Mouse (Mus musculus): ENCODE results near the gene Rftn1. TPM values are rescaled to one million over a fixed set of nuclear protein-coding genes. Genes with fewer than 3 reads are reported as not detected.

The Rftn1 gene
- polyA plus RNA-seq, 1 experiment from 2014 or later = 27.4 TPM

GRCm38 (mm10) chr17:50059417-50059816 is 131.1 kb downstream of the Rftn1 start:
- H3K9ac ChIP-seq = no peak overlapping the region
- H3K9me3 ChIP-seq = no peaks in the 10 kb centered on the region
- 87% methylated on average over 5 of the region's 5 CpGs for WGBS
- H3K4me1 ChIP-seq = peaks cover 7% of the 10 kb centered on the region
- no peaks in the 10 kb centered on the region for H3K27me3 ChIP-seq (replicated peaks)
- no peaks in the 10 kb centered on the region for H3K36me3 ChIP-seq (replicated peaks)
- H3K27ac ChIP-seq = no peak overlapping the region
- ATAC-seq (replicated peaks) = no peak
- H3K4me3 ChIP-seq = no peak overlapping the region
- no peak overlapping the region for H3K4me2 ChIP-seq

DNA sequence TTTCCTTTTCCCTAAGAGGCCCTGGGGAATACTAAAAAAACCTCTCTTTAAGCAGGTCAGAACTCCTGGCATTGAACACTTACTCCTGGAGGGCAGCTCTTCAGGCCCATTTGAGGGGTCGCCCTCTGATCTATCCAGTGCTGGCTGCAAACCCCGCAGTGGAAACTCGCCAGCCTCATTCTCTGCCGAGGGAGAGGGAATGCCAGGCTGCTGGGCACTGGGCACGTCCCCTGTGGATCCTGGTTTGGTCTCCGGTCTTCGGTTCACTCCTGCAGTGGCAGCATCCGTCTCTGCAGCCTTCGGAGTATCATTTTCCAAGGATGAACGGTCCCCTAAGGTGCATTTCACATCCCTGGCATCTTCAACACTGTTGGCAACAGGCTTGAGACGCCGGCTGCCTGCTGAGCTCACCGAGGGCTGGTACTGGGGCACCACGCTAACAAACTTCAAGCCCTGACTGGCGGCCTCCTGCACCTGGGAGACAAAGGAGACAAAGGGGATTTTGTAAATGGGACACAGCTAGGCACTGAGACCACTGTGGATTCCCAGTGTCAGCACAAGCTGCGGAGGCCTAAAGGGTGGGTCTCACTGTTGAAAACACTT is 135.2 kb downstream of the Rftn1 start:
- Histone ChIP-seq H3K27me3 (replicated peaks) (no peaks in the 10 kb centered on the region), H3K4me3 (no peak overlapping the region), H3K4me1 (peaks cover 7% of the 10 kb centered on the region), H3K9ac (no peak overlapping the region), H3K9me3 (no peaks in the 10 kb centered on the region), H3K4me2 (no peak overlapping the region), H3K36me3 (replicated peaks) (no peaks in the 10 kb centered on the region), H3K27ac (peak overlapping the region; percentile 18; the same call in 1 of the 2 replicates)
- 0 out of 2 replicates have a peak, but pooled peaks have one; percentile 48 for ATAC-seq (replicated peaks)
- 41% methylated on average over 16 of the region's 16 CpGs for WGBS

DNA sequence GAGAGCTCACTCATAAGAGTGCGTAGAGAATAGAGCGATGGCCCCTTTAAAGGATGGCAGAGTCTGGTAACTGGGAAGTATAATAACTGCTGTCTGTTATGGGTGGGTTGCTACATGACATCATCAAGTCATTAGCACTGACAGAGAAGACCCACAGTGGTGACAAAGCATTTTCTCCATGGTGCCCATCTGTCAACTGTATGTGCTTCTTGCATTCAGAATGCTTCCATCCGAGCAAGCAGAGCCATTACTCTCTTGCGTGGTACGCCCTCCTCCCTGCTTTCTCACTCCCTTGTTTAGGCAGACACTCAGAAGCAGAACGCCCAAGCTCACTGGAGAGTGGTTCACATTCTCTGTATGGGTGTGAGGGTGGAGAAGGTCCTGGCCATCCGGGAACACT is 135.9 kb downstream of the Rftn1 start:
- Histone ChIP-seq H3K9me3 (no peaks in the 10 kb centered on the region), H3K4me1 (peaks cover 7% of the 10 kb centered on the region), H3K27ac (no peak overlapping the region), H3K36me3 (replicated peaks) (no peaks in the 10 kb centered on the region), H3K4me3 (no peak overlapping the region), H3K4me2 (no peak overlapping the region), H3K27me3 (replicated peaks) (no peaks in the 10 kb centered on the region), H3K9ac (no peak overlapping the region)
- ATAC-seq (replicated peaks) = no peak
- 88% methylated on average over 7 of the region's 7 CpGs for WGBS

DNA sequence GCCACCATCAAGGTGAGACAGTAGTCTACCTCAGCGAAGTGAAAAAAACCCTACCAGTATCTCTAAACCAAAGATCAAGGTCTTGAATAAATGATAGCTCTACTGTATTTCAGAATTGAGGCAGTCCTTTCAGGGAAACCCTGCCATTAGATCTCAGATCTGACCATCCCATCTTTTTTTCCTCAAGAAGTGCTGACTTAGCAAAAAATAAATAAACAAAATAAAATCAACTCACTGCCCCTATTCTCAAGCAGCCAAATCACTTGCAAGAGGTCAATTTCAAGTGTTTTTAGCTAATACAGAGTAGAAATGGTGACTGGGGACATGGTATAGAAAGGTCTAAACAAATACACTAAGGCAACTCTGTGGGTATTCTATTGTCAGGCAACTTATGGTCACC is 136.5 kb downstream of the Rftn1 start:
- H3K27me3 ChIP-seq (replicated peaks) = no peaks in the 10 kb centered on the region
- H3K9ac ChIP-seq = no peak overlapping the region
- H3K4me1 ChIP-seq = peaks cover 7% of the 10 kb centered on the region
- H3K4me2 ChIP-seq = no peak overlapping the region
- H3K4me3 ChIP-seq = no peak overlapping the region
- H3K36me3 ChIP-seq (replicated peaks) = no peaks in the 10 kb centered on the region
- 100% methylated on average over 1 of the region's 1 CpGs for WGBS
- no peak for ATAC-seq (replicated peaks)
- no peak overlapping the region for H3K27ac ChIP-seq
- H3K9me3 ChIP-seq = no peaks in the 10 kb centered on the region

DNA sequence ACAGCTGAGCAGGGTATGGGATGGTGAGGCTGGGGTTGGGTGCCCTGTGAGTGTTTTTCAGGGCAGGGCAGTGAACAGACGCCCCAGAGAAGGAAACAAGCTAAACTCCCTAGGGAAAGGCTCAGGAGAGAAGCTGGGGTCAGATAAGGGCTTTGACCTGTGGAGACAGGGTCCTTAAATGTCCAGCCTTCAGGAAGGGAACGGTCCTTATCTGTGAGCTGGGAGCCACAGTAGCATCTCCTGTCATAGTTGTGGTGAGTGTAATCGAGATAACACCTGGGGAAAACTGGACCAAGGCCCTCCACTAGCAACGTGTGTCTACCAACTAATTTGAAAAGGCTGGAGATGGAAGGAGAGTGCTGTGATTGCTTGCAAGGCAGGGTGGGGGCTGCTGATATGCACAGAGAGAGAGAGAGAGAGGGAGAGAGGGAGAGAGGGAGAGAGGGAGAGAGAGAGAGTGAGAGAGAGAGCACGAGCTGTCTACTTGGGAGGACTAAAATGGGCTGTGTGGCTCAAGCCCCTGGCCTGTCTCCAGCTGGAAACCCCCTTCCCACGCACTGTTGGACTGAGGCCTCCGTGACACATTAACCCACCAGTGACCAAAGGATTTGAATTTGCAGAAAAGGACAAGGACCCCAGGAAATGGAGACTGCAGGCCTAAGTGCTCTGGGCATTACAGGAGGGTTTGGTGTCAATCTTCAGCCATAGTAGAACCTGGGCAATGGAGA is 137.6 kb downstream of the Rftn1 start:
- 68% methylated on average over 7 of the region's 7 CpGs for WGBS
- H3K36me3 ChIP-seq (replicated peaks) = no peaks in the 10 kb centered on the region
- no peak overlapping the region for H3K9ac ChIP-seq
- no peak overlapping the region for H3K4me2 ChIP-seq
- ATAC-seq (replicated peaks) = no peak
- no peaks in the 10 kb centered on the region for H3K27me3 ChIP-seq (replicated peaks)
- no peak overlapping the region for H3K4me3 ChIP-seq
- no peak overlapping the region for H3K27ac ChIP-seq
- H3K4me1 ChIP-seq = peaks cover 11% of the 10 kb centered on the region
- H3K9me3 ChIP-seq = no peaks in the 10 kb centered on the region

DNA sequence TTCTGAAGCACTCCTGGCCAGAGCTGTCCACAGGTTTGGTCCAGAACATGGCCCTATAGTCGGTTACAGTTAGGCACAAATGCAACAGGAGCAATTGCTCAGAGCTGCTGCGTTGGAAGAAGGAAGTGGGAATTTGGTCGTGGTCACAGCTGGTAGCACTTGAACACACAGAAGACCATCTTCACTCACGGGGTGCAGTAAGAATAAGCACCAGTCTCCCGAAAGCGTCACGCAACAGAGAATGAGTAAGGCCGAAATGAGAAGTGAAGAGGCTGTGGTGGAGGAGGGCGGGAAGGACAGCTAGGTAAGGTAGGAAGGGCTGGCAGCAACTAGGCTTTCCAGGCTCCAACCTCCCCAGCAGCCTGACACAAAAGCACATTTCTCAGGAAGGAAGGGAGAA is 140.0 kb downstream of the Rftn1 start:
- Histone ChIP-seq H3K9me3 (no peaks in the 10 kb centered on the region), H3K27me3 (replicated peaks) (no peaks in the 10 kb centered on the region), H3K9ac (no peak overlapping the region), H3K4me2 (no peak overlapping the region), H3K36me3 (replicated peaks) (no peaks in the 10 kb centered on the region), H3K4me3 (no peak overlapping the region), H3K27ac (no peak overlapping the region), H3K4me1 (peaks cover 11% of the 10 kb centered on the region)
- ATAC-seq (replicated peaks) = no peak
- 88% methylated on average over 9 of the region's 9 CpGs for WGBS

DNA sequence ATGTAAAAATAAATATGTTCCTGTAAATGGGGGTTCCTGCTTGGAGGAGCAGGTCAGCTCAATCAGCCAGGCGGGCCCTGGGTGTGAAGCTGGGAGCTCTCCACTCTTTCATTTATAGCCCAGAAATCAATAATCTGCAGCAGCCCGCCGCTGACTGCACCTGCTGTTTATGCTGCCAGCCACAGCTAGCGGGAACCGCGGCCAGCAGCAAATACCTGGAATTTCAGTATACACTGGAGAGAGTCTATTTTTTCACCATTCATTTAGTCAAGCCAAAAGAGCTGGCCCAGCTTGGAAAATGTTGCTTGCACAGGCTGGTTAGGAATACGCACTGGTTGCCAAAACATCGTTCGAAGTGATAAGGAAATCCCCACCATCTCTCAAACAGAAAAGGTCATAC is 142.3 kb downstream of the Rftn1 start:
- WGBS = 70% methylated on average over 9 of the region's 9 CpGs
- H3K4me1 ChIP-seq = peaks cover 4% of the 10 kb centered on the region; the same call in 1 of the 2 replicates
- no peak overlapping the region for H3K9ac ChIP-seq
- ATAC-seq (replicated peaks) = no peak
- H3K27me3 ChIP-seq (replicated peaks) = no peaks in the 10 kb centered on the region
- H3K4me2 ChIP-seq = no peak overlapping the region
- H3K27ac ChIP-seq = peak overlapping the region; percentile 56; the same call in 1 of the 2 replicates
- H3K4me3 ChIP-seq = no peak overlapping the region
- H3K9me3 ChIP-seq = no peaks in the 10 kb centered on the region
- H3K36me3 ChIP-seq (replicated peaks) = no peaks in the 10 kb centered on the region

DNA sequence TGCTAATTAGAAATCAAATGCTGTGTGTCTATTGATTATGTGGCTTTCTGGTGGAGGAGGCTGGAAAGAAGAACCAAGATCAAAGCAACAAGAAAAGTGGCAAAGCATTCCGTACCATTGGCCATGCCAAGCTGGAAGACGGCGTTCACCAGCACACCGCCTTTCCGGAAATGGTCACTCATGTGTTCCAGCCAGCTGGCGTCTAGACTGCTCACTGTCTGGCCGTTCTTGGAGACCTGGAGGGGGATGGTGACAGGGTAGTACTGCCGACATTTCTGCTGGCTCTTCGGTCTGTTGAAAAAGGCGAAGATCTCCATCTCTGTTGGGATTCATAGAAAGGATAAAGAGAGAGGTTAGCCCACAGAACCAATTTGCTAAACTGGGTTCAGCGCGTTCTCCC is 143.3 kb downstream of the Rftn1 start:
- Histone ChIP-seq H3K9ac (no peak overlapping the region), H3K4me3 (no peak overlapping the region), H3K36me3 (replicated peaks) (no peaks in the 10 kb centered on the region), H3K27me3 (replicated peaks) (no peaks in the 10 kb centered on the region), H3K4me2 (no peak overlapping the region), H3K27ac (no peak overlapping the region), H3K4me1 (peaks cover 4% of the 10 kb centered on the region; the same call in 1 of the 2 replicates), H3K9me3 (no peaks in the 10 kb centered on the region)
- 94% methylated on average over 12 of the region's 12 CpGs for WGBS
- ATAC-seq (replicated peaks) = no peak

DNA sequence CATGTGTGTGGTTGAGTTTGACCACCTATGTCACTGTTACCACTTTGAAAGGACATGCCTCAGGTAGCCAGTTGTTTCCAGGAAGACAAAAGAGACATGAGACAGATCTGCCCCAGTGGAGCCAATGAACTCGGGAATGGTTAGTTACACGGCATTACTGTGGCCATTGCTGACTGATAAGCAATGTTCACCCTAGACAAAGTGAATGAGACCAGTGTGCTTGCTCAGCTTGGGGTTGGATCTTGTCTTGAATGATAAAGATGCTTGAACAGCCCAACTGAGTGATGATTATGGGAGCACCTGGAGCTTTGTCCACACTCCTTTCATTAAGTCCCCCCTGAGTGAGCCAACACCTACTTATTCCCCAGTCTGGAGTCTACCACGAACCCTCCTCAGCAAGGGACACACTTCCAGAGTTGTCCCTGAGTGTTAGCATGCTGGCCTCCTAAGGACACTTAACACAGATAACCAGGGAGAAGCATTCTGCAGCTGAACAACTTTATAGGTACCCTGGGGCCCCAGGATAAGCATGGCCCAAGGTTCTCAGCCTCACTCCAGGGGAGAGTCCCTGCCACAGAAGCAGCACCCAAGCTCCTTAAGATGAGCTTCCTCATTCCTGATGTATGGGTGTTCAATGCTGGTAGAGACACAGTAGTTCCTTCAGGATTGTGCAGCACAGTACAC is 149.6 kb downstream of the Rftn1 start:
- no peak overlapping the region for H3K4me2 ChIP-seq
- no peak overlapping the region for H3K27ac ChIP-seq
- H3K4me3 ChIP-seq = no peak overlapping the region
- H3K36me3 ChIP-seq (replicated peaks) = no peaks in the 10 kb centered on the region
- ATAC-seq (replicated peaks) = no peak
- H3K9ac ChIP-seq = no peak overlapping the region
- H3K4me1 ChIP-seq = no peaks in the 10 kb centered on the region
- no peaks in the 10 kb centered on the region for H3K9me3 ChIP-seq
- H3K27me3 ChIP-seq (replicated peaks) = no peaks in the 10 kb centered on the region
- 94% methylated on average over 3 of the region's 3 CpGs for whole genome bisulfite sequencing

DNA sequence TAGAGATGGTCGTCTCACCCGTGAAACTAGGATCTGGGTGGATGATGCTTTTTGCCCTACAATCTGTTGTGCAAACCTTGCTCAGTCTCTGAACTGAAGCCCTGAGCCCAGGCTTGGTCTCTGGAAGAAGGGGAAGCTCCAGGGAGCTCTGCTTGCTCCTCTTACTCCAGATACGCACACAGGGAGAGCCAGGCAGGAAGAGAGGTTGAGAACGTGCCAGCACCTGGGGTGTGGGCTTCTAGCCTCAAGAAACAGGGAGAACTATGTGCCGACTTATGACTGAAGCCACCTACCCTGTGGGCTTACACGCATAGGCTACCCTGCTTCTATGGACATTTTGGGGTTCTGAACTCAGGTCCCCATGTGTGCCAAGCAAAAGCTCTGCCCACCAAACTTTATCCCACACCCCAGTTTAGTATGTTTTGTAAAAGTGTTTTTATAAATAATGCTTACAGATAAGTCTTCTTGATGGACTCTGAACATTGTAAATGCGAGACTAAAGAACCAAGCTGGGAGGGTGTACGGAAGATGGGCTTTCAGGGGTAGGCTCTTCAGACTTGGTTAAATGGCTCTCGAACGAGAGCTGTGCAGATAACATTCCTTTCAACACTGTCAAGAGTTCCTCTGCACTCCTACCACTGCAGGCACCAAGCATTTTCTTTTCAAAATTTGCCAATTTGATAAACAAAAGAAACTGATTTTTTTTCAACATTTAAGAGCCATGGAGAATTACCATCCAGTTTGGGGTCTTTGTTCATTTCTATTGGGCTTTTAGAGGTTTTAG is 152.4 kb downstream of the Rftn1 start:
- no peaks in the 10 kb centered on the region for H3K27me3 ChIP-seq (replicated peaks)
- no peaks in the 10 kb centered on the region for H3K4me1 ChIP-seq
- no peak overlapping the region for H3K4me2 ChIP-seq
- H3K27ac ChIP-seq = peak overlapping the region; percentile 31; the same call in 1 of the 2 replicates
- ATAC-seq (replicated peaks) = no peak
- H3K4me3 ChIP-seq = no peak overlapping the region
- no peaks in the 10 kb centered on the region for H3K9me3 ChIP-seq
- no peaks in the 10 kb centered on the region for H3K36me3 ChIP-seq (replicated peaks)
- no peak overlapping the region for H3K9ac ChIP-seq
- WGBS = 83% methylated on average over 10 of the region's 10 CpGs

GRCm38 (mm10) chr17:50037416-50037815 is 153.1 kb downstream of the Rftn1 start:
- Histone ChIP-seq H3K27me3 (replicated peaks) (no peaks in the 10 kb centered on the region), H3K9me3 (no peaks in the 10 kb centered on the region), H3K4me2 (no peak overlapping the region), H3K27ac (peak overlapping the region; percentile 31), H3K4me3 (no peak overlapping the region), H3K9ac (no peak overlapping the region), H3K4me1 (no peaks in the 10 kb centered on the region), H3K36me3 (replicated peaks) (no peaks in the 10 kb centered on the region)
- no peak for ATAC-seq (replicated peaks)
- 80% methylated on average over 4 of the region's 4 CpGs for WGBS

Measured in midbrain, embryonic 15.5 days (tissue).